Mouse (Mus musculus) liver, adult 2 months (tissue): Measurements from ENCODE around the gene Lce3e. TPM values are rescaled to one million over a fixed set of nuclear protein-coding genes. Genes with fewer than 3 reads are reported as not detected.

ENCODE experiments used
- DNase-seq: peaks from one replicate; pipeline ENCODE4 v3.0.0-alpha.2; 2011; ENCODE audit warnings: low read depth, low spot score; ENCODE audit errors: extremely low read depth
- H3K27ac ChIP-seq: fragments of 200-500 bp; replicated peaks from 2 replicates; pipeline ENCODE4 v1.5.1; 2012; ENCODE audit warnings: low read depth, mild to moderate bottlenecking, control low read depth, inconsistent platforms, low read length; ENCODE audit not compliant: insufficient read depth
- H3K27me3 ChIP-seq: fragments of 200-500 bp; 2 replicates; pipeline ENCODE4 v1.6.1; 2012; ENCODE audit warnings: mild to moderate bottlenecking, moderate library complexity, low read length, inconsistent platforms; ENCODE audit not compliant: control insufficient read depth, insufficient read depth
- H3K36me3 ChIP-seq: fragments of 200-500 bp; 2 replicates; pipeline ENCODE4 v1.6.1; 2012; ENCODE audit warnings: low read length, inconsistent platforms; ENCODE audit not compliant: control insufficient read depth, insufficient read depth
- H3K4me1 ChIP-seq: fragments of 200-500 bp; 2 replicates; pipeline ENCODE4 v1.6.1; 2011; ENCODE audit warnings: low read length; ENCODE audit not compliant: control insufficient read depth, insufficient read depth
- H3K4me3 ChIP-seq: fragments of 200-500 bp; 2 replicates; pipeline ENCODE4 v1.5.1; 2011; ENCODE audit warnings: low read depth, mild to moderate bottlenecking, control low read depth, low read length, moderate library complexity; ENCODE audit not compliant: insufficient read depth
- H3K79me2 ChIP-seq: fragments of 200-500 bp; 2 replicates; pipeline ENCODE4 v1.6.1; 2012; ENCODE audit warnings: inconsistent platforms, mild to moderate bottlenecking, low read length, moderate library complexity; ENCODE audit not compliant: control insufficient read depth, insufficient read depth
- H3K9ac ChIP-seq: fragments of 200-500 bp; 2 replicates; pipeline ENCODE4 v1.6.1; 2012; ENCODE audit warnings: low read depth, mild to moderate bottlenecking, control low read depth, inconsistent platforms, low read length
- CTCF ChIP-seq: fragments of 200-500 bp; IDR thresholded peaks from 2 replicates; pipeline ENCODE4 v1.5.1; 2011; ENCODE audit warnings: low read depth, low read length, control low read depth
- POLR2A ChIP-seq: fragments of 200-500 bp; IDR thresholded peaks from 2 replicates; pipeline ENCODE4 v1.6.1; 2011; ENCODE audit warnings: low read length, control low read depth; ENCODE audit not compliant: insufficient read depth; ENCODE audit errors: extremely low read depth
- WGBS: fragments of 180-500 bp; shearing (Covaris S2); methylation state at CpG from one replicate; pipeline ENCODE4 v1.1.7; 2018; 5-methylcytosine and 5-hydroxymethylcytosine counted together
- polyA plus RNA-seq: library from polyadenylated mRNA; depleted of rRNA; stranded (reverse); fragments of >200 nt; gene quantifications from 2 replicates; pipeline ENCODE4 v1.2.3, GENCODE M21; 2012; rRNA removed
- total RNA-seq: library from RNA; depleted of rRNA; stranded (reverse); fragments of >200 nt; gene quantifications from 2 replicates; pipeline ENCODE4 v1.2.3, GENCODE M21; 2014; rRNA removed

Gene Lce3e
- total and polyA plus RNA-seq, 2 experiments: not detected

DNA sequence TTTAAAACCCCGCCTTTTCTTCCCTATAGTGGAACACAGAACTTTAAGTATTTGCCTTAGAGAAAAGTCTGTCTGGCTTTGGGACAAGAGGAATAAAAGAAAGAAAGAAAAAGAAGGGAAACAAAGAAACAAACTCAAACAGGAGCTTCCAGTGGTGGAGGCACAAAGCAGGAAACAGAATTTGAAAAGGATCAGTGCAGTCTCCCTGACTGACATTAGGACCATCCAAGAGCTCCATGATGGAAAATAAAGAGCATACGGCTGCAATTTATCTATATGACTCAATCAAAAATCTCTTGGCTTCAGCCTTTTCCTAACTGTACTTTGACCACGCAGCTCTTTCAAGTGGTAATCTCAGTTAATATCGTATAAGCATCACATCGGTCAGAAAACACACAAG lies 48.0 kb downstream of the Lce3e start:
- 42% methylated on average over 5 of the region's 5 CpGs for WGBS
- TF ChIP-seq POLR2A (no peak), CTCF (no peak)
- no peak overlapping the region for H3K4me3 ChIP-seq

DNA sequence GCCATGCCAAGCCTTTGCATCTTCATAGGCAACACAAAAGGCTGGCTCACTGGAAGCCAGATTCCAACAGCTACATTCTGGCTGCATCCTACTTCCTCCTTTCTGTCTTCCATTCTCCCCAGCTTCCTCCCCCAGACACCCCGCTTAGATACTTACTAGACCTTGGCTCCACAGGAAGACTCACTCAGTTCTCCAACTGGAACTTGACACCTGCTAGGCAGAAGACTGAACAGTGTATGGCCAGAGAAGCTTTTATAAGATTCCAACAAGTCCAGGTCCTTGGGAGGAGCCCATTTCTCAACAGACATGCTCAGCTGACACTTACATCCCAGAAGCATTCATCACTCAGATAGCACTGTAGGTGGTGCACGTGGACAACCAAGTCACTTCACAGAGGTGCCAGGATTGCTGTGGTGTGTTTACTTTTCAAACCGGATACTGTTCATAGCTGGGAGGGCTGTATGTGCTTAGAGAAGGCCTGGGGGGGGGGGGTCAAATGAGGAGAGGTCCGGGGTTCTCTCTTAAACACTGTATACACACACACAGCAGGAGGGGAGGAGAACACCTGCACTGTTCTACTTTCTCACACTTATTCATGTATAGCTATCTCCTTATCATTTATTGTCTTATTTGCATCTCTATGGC lies 48.7 kb downstream of the Lce3e start, which contains the start of gene Crct1:
TSS of gene Crct1 (minus strand) at position 228 of the 645 bp plus-strand sequence.
- Histone ChIP-seq H3K79me2 (no peaks in the 10 kb centered on the region), H3K4me3 (no peak within 1 kb of the TSS), H3K27ac (no peak within 1 kb of the TSS), H3K9ac (no peak within 1 kb of the TSS), H3K27me3 (no peaks in the 10 kb centered on the region), H3K36me3 (no peaks in the 10 kb centered on the region), H3K4me1 (no peaks in the 10 kb centered on the region)
- TF ChIP-seq CTCF (no peak), POLR2A (no peak)
- no peak for DNase-seq
- 44% methylated on average over 4 of the region's 4 CpGs for WGBS

More for the DNA sequence above, 48.0 kb downstream of the Lce3e start:
- DNase-seq: no peak
- H3K27ac ChIP-seq: no peak overlapping the region
- no peaks in the 10 kb centered on the region for H3K4me1 ChIP-seq
- H3K9ac ChIP-seq: no peak overlapping the region
- H3K27me3 ChIP-seq: no peaks in the 10 kb centered on the region
- H3K79me2 ChIP-seq: no peaks in the 10 kb centered on the region
- no peaks in the 10 kb centered on the region for H3K36me3 ChIP-seq

Other genes starting within 250 kb of the Lce3e start
- gene Lce1f, start 246.7 kb upstream of the Lce3e start, total RNA-seq: not detected in 2 replicates
- gene Lce1f, start 246.7 kb upstream of the Lce3e start, polyA plus RNA-seq: not detected in 2 replicates
- gene Gm38119, start 228.0 kb upstream of the Lce3e start, total RNA-seq: not detected in 2 replicates
- gene Gm38119, start 228.0 kb upstream of the Lce3e start, polyA plus RNA-seq: not detected in 2 replicates
- not detected in 2 replicates for gene Lce1g, start 214.7 kb upstream of the Lce3e start, total RNA-seq
- not detected in 2 replicates for gene Lce1g, start 214.7 kb upstream of the Lce3e start, polyA plus RNA-seq
- not detected in 2 replicates for gene Lce1h, start 202.0 kb upstream of the Lce3e start, total RNA-seq
- not detected in 2 replicates for gene Lce1h, start 202.0 kb upstream of the Lce3e start, polyA plus RNA-seq
- gene Lce1i, start 188.2 kb upstream of the Lce3e start, total RNA-seq: not detected in 2 replicates
- gene Lce1i, start 188.2 kb upstream of the Lce3e start, polyA plus RNA-seq: not detected in 2 replicates
- not detected in 2 replicates for gene Lce1j, start 176.5 kb upstream of the Lce3e start, total RNA-seq
- gene Lce1j, start 176.5 kb upstream of the Lce3e start, polyA plus RNA-seq: not detected in 2 replicates
- not detected in 2 replicates for gene Lce1k, start 159.2 kb upstream of the Lce3e start, total RNA-seq
- gene Lce1k, start 159.2 kb upstream of the Lce3e start, polyA plus RNA-seq: not detected in 2 replicates
- gene Kprp, start 139.8 kb upstream of the Lce3e start, total RNA-seq: not detected in 2 replicates
- gene Kprp, start 139.8 kb upstream of the Lce3e start, polyA plus RNA-seq: not detected in 2 replicates
- not detected in 2 replicates for gene Lce1l, start 115.8 kb upstream of the Lce3e start, total RNA-seq
- not detected in 2 replicates for gene Lce1l, start 115.8 kb upstream of the Lce3e start, polyA plus RNA-seq
- not detected in 2 replicates for gene 2310050C09Rik, start 96.8 kb upstream of the Lce3e start, total RNA-seq
- not detected in 2 replicates for gene 2310050C09Rik, start 96.8 kb upstream of the Lce3e start, polyA plus RNA-seq
- not detected in 2 replicates for gene Lce3a, start 40.8 kb upstream of the Lce3e start, total RNA-seq
- gene Lce3a, start 40.8 kb upstream of the Lce3e start, polyA plus RNA-seq: not detected in 2 replicates
- gene Lce3b, start 34.1 kb upstream of the Lce3e start, total RNA-seq: not detected in 2 replicates
- gene Lce3b, start 34.1 kb upstream of the Lce3e start, polyA plus RNA-seq: not detected in 2 replicates
- not detected in 2 replicates for gene Lce3c, start 22.6 kb upstream of the Lce3e start, total RNA-seq
- not detected in 2 replicates for gene Lce3c, start 22.6 kb upstream of the Lce3e start, polyA plus RNA-seq
- gene Lce3d, start 9.7 kb upstream of the Lce3e start, total RNA-seq: not detected in 2 replicates
- not detected in 2 replicates for gene Lce3d, start 9.7 kb upstream of the Lce3e start, polyA plus RNA-seq
- gene Lce3f, start 25.2 kb downstream of the Lce3e start, total RNA-seq: not detected in 2 replicates
- not detected in 2 replicates for gene Lce3f, start 25.2 kb downstream of the Lce3e start, polyA plus RNA-seq
- not detected in 2 replicates for gene Crct1, start 48.6 kb downstream of the Lce3e start, total RNA-seq
- not detected in 2 replicates for gene Crct1, start 48.6 kb downstream of the Lce3e start, polyA plus RNA-seq
- not detected in 2 replicates for gene Lce1m, start 52.0 kb downstream of the Lce3e start, total RNA-seq
- gene Lce1m, start 52.0 kb downstream of the Lce3e start, polyA plus RNA-seq: not detected in 2 replicates
- not detected in 2 replicates for gene Gm4858, start 101.8 kb downstream of the Lce3e start, total RNA-seq
- gene Gm4858, start 101.8 kb downstream of the Lce3e start, polyA plus RNA-seq: not detected in 2 replicates
- not detected in 2 replicates for gene Crnn, start 177.7 kb downstream of the Lce3e start, total RNA-seq
- not detected in 2 replicates for gene Crnn, start 177.7 kb downstream of the Lce3e start, polyA plus RNA-seq
- not detected in 2 replicates for gene Flg2, start 230.2 kb downstream of the Lce3e start, total RNA-seq
- gene Flg2, start 230.2 kb downstream of the Lce3e start, polyA plus RNA-seq: not detected in 2 replicates